Mouse (Mus musculus): ENCODE results near the gene Map3k10. TPM values are rescaled to one million over a fixed set of nuclear protein-coding genes. Genes with fewer than 3 reads are reported as not detected.

Gene Map3k10
- polyA plus RNA-seq, 1 experiment from 2014 or later = 13.0 TPM

DNA sequence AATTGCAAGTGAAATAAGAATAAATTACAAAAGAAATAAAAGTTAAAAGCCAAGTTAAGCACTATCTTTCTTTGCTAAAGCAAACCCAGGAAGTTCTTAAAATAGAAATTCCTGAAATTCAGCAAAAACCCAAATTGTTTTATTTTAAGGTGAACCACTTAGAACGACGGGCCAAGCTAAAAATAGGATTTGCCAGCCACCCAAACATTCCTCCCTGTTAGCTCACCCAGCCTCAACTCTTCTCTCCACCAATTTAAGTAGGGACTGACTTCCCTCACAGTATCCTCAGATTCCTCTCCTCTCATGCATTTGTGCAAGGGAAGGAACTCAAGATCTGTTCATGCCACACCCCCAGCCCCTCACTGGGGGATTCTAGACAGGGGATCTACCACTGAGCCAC, 8.8 kb upstream of the Map3k10 start:
- H3K27me3 ChIP-seq = no peaks in the 10 kb centered on the region
- peaks cover 8% of the 10 kb centered on the region for H3K4me1 ChIP-seq
- 59% methylated on average over 2 of the region's 2 CpGs for WGBS
- no peaks in the 10 kb centered on the region for H3K36me3 ChIP-seq
- no peak overlapping the region for H3K4me2 ChIP-seq
- no peaks in the 10 kb centered on the region for H3K9me3 ChIP-seq
- ATAC-seq (ENCODE audit: insufficient number of reproducible peaks, insufficient read depth, low FRiP score, low TSS enrichment, low read depth) = no peak
- H3K27ac ChIP-seq = no peak overlapping the region
- H3K9ac ChIP-seq = no peak overlapping the region
- no peak overlapping the region for H3K4me3 ChIP-seq

GRCm38 (mm10) chr7:27675222-27675612, 819 bp upstream of the Map3k10 start:
- H3K27me3 ChIP-seq = no peaks in the 10 kb centered on the region
- H3K4me3 ChIP-seq = peak overlapping the region; percentile 93
- WGBS = 26% methylated on average over 14 of the region's 14 CpGs
- H3K9ac ChIP-seq = no peak overlapping the region
- H3K4me2 ChIP-seq = peak overlapping the region; percentile 95
- H3K4me1 ChIP-seq = peaks cover 26% of the 10 kb centered on the region
- H3K36me3 ChIP-seq = peaks cover 18% of the 10 kb centered on the region; the same call in 1 of the 2 replicates
- H3K9me3 ChIP-seq = no peaks in the 10 kb centered on the region
- no peak for ATAC-seq (ENCODE audit: insufficient number of reproducible peaks, insufficient read depth, low FRiP score, low TSS enrichment, low read depth)
- H3K27ac ChIP-seq = no peak overlapping the region

DNA sequence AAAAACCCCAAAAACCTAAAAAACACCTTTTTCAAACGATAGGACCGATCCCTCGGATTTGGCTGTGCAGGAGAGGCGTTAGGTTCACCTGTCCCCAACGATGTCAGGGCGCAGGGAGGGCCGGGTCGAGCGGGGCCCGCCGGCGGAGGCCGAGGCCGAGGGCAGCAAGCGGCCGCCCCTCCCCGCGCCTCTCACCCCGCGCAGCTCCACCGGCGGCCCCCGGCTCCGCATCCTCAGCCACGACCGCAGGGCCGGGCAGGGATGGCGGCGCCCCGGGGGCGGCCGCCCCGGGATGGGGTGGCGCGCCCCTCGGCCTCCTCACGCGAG, 240 bp downstream of the Map3k10 start:
- ATAC-seq (ENCODE audit: insufficient number of reproducible peaks, insufficient read depth, low FRiP score, low TSS enrichment, low read depth) = no peak
- no peaks in the 10 kb centered on the region for H3K27me3 ChIP-seq
- H3K4me3 ChIP-seq = peak overlapping the region; percentile 93
- 1% methylated on average over 36 of the region's 38 CpGs for whole genome bisulfite sequencing
- H3K9me3 ChIP-seq = no peaks in the 10 kb centered on the region
- H3K4me1 ChIP-seq = peaks cover 26% of the 10 kb centered on the region
- H3K27ac ChIP-seq = peak overlapping the region; percentile 94
- H3K9ac ChIP-seq = peak overlapping the region; percentile 90
- peaks cover 22% of the 10 kb centered on the region; the same call in 1 of the 2 replicates for H3K36me3 ChIP-seq
- H3K4me2 ChIP-seq = peak overlapping the region; percentile 95

GRCm38 (mm10) chr7:27673575-27674131, 745 bp downstream of the Map3k10 start:
- peak overlapping the region; percentile 93 for H3K4me3 ChIP-seq
- peaks cover 24% of the 10 kb centered on the region; the same call in 1 of the 2 replicates for H3K36me3 ChIP-seq
- 1% methylated on average over 51 of the region's 52 CpGs for WGBS
- peaks cover 26% of the 10 kb centered on the region for H3K4me1 ChIP-seq
- no peak for ATAC-seq (ENCODE audit: insufficient number of reproducible peaks, insufficient read depth, low FRiP score, low TSS enrichment, low read depth)
- H3K27me3 ChIP-seq = no peaks in the 10 kb centered on the region
- no peak overlapping the region for H3K27ac ChIP-seq
- no peaks in the 10 kb centered on the region for H3K9me3 ChIP-seq
- peak overlapping the region; percentile 95 for H3K4me2 ChIP-seq
- peak overlapping the region; percentile 90 for H3K9ac ChIP-seq

DNA sequence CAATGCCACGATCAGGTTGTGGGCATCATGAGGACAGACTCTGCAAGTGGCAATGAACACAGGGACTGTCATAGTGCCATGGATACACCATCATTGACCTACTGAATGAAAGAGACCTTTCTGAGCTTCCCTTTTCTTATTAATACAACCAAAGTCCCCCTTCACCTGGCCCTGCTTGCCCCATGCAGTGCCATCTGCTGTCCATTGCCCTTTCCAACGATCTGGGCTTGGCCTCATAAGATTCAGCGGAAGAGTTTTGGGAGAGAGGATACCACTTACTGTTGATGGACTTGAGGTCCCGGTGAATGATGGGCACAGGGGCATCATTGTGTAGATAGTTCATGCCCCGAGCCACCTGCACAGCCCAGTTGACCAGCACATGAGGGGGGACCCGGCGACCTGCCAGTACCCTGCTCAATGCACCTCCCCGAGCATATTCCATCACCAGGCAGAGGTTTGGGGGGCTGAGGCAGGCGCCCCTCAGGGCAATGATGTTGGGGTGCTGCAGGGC, 1.3 kb downstream of the Map3k10 start:
- ATAC-seq (ENCODE audit: insufficient number of reproducible peaks, insufficient read depth, low FRiP score, low TSS enrichment, low read depth) = no peak
- 54% methylated on average over 9 of the region's 9 CpGs for WGBS
- H3K4me2 ChIP-seq = peak overlapping the region; percentile 95
- peaks cover 30% of the 10 kb centered on the region for H3K36me3 ChIP-seq
- H3K27me3 ChIP-seq = no peaks in the 10 kb centered on the region
- peaks cover 26% of the 10 kb centered on the region for H3K4me1 ChIP-seq
- peak overlapping the region; percentile 90 for H3K9ac ChIP-seq
- no peaks in the 10 kb centered on the region for H3K9me3 ChIP-seq
- peak overlapping the region; percentile 93 for H3K4me3 ChIP-seq
- no peak overlapping the region for H3K27ac ChIP-seq

DNA sequence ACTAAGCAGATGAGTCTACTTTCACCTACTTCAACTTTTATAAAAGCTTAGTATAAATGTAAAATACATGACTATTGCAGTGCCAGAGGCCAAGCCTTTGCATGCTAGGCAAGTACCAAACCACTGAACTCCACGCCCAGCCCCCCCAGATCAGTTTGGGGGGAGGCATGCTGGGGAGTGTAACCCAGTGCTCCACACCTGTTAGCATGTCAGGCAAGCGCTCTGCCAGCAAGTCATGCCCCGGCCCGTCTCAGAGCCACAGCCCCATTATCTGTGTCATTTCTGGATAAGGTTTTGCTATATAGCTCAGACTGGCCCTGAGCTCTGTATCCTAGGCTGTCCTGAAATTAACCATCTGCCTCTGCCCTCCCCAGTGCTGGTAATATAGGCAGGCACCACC, 12.4 kb downstream of the Map3k10 start:
- 90% methylated on average over 4 of the region's 4 CpGs for WGBS
- ATAC-seq (ENCODE audit: insufficient number of reproducible peaks, insufficient read depth, low FRiP score, low TSS enrichment, low read depth) = no peak
- H3K27ac ChIP-seq = no peak overlapping the region
- H3K9ac ChIP-seq = no peak overlapping the region
- H3K9me3 ChIP-seq = no peaks in the 10 kb centered on the region
- H3K4me2 ChIP-seq = no peak overlapping the region
- no peak overlapping the region for H3K4me3 ChIP-seq
- H3K4me1 ChIP-seq = no peaks in the 10 kb centered on the region
- H3K36me3 ChIP-seq = peaks cover 78% of the 10 kb centered on the region
- H3K27me3 ChIP-seq = peaks cover 25% of the 10 kb centered on the region

DNA sequence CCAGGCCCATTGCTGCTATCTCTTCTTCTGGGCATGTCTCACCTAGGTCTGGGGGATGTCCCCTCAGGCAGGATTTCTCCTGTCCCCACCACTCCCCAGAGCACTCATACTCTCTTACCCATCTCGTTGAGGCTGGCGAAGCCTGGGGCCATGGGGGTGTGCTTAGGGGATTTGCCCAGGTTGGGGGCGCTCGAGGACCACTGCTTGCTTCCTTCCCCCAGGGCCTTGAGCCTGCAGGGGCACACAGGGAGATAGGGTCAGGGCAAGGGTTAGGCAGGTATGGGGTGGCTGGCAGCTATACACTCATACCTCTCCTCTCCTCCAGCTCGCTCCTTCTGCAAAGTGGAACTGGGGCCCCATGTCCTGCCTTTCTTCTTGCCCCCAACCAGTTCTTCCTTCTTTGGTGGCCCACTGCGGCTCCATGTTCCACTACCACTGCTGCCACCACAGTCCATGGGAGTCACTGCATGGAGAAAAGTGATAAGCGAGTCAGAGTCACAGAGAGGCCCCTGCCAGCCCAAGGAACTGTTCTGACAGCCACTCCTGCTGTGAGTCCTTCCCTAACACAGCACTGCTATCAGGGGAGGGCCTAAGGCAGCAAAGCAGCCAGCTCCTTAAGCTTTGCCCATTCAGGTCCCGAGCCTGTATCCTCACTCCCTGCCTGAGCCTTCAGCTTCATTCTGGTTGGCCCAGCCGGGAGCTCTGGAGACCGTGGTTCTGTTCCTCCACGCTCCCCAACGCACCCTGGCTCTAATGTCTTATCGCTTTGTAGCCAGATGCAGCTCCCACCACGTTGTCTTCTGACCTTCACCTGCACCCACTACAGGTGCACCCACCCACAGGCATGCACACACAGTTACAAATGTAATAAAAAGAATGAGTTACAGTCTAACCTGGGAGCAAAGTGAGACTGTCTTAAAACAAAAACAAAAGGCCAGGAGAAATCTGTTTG, 15.4 kb downstream of the Map3k10 start:
- peaks cover 68% of the 10 kb centered on the region for H3K36me3 ChIP-seq

GRCm38 (mm10) chr7:27657824-27658395, 16.5 kb downstream of the Map3k10 start:
- Histone ChIP-seq H3K9me3 (no peaks in the 10 kb centered on the region), H3K4me1 (peaks cover 5% of the 10 kb centered on the region), H3K36me3 (peaks cover 63% of the 10 kb centered on the region), H3K27ac (no peak overlapping the region), H3K4me2 (no peak overlapping the region), H3K4me3 (no peak overlapping the region), H3K9ac (no peak overlapping the region), H3K27me3 (peaks cover 62% of the 10 kb centered on the region)
- WGBS = 31% methylated on average over 53 of the region's 53 CpGs
- no peak for ATAC-seq (ENCODE audit: insufficient number of reproducible peaks, insufficient read depth, low FRiP score, low TSS enrichment, low read depth)

More for the DNA sequence above, 15.4 kb downstream of the Map3k10 start:
- 61% methylated on average over 14 of the region's 14 CpGs for WGBS
- Histone ChIP-seq H3K27me3 (peaks cover 51% of the 10 kb centered on the region), H3K9ac (no peak overlapping the region), H3K4me2 (no peak overlapping the region), H3K4me3 (no peak overlapping the region), H3K27ac (no peak overlapping the region), H3K4me1 (peaks cover 3% of the 10 kb centered on the region), H3K9me3 (no peaks in the 10 kb centered on the region)
- ATAC-seq (ENCODE audit: insufficient number of reproducible peaks, insufficient read depth, low FRiP score, low TSS enrichment, low read depth) = no peak

DNA sequence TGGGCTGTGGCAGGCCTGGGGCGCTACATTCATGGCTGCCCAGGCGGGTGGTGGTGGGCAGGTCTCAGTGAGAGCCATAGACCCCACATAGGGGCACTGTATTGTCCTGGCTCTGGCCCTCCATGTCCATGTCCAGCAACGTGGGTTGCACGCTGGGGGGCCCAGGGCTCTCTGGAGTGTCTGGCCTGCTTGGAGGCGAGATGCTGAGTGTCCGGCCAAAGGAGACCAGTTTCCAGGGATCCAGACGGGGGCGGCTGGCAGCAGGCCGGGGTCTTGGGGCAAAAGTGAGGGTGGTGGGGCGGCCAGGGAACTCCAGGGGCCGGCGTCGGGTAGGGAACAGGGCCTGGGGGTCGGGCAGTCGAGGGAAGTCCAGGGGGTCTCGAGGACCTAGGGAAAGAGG, 17.8 kb downstream of the Map3k10 start:
- Histone ChIP-seq H3K9me3 (no peaks in the 10 kb centered on the region), H3K4me1 (peaks cover 5% of the 10 kb centered on the region), H3K36me3 (peaks cover 54% of the 10 kb centered on the region), H3K27ac (no peak overlapping the region), H3K4me2 (no peak overlapping the region), H3K9ac (no peak overlapping the region), H3K4me3 (no peak overlapping the region), H3K27me3 (peaks cover 70% of the 10 kb centered on the region)
- WGBS = 88% methylated on average over 16 of the region's 16 CpGs
- no peak for ATAC-seq (ENCODE audit: insufficient number of reproducible peaks, insufficient read depth, low FRiP score, low TSS enrichment, low read depth)

DNA sequence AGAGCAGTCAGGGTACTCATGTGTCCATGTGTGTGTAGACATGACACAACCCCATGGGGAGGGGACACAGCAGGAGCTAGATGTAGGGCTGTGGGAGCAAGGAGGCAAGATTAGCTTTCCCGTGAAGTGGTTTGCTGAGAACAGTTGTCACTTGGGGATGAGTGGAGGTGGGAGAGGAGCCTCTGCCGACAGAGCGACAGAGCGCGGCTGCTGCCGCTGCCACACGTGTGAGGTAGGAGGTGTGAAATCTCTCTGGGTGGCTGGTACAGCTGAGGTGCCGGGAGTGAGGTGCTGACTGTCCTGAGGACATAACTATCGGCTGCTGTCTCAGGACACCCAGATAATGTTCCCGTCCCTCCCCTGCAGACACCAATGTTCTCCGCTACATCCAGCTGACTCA, 18.9 kb downstream of the Map3k10 start:
- Histone ChIP-seq H3K36me3 (peaks cover 44% of the 10 kb centered on the region), H3K4me1 (peaks cover 5% of the 10 kb centered on the region), H3K27ac (no peak overlapping the region), H3K9ac (no peak overlapping the region), H3K9me3 (no peaks in the 10 kb centered on the region), H3K4me3 (no peak overlapping the region), H3K4me2 (no peak overlapping the region), H3K27me3 (peaks cover 70% of the 10 kb centered on the region)
- no peak for ATAC-seq (ENCODE audit: insufficient number of reproducible peaks, insufficient read depth, low FRiP score, low TSS enrichment, low read depth)
- 81% methylated on average over 11 of the region's 11 CpGs for WGBS

DNA sequence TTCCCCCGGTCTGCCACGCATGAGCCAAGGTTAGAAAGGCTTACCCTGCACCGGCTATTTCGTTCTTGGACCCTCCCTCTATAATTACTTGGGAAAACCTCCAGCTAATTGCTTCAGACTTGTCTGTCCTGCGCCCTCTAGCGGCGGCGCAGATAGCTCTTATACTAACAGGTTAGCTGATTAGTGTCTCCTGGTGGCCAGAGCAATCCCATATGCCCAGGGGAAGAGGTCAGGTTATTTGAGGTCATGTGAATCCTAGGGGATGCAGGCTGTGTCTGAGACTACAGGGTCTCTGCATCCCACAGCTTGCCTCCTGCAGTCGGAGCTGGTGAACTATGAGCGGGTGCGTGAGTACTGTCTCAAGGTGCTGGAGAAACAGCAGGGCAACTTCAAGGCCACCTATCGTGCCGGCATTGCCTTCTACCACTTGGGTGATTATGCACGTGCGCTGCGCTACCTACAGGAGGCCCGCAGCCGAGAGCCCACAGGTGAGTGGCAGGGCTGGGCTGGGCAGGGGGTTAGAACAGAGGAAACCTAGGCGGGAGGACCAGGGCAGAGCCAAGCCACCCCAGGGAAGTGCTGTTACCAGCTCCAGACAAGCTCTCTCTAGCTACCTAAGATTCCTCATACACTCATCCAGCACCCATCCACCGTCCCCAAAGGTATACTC, 19.7 kb downstream of the Map3k10 start:
- Histone ChIP-seq H3K27me3 (peaks cover 70% of the 10 kb centered on the region), H3K9ac (no peak overlapping the region), H3K9me3 (no peaks in the 10 kb centered on the region), H3K4me2 (no peak overlapping the region), H3K4me3 (no peak overlapping the region), H3K27ac (no peak overlapping the region), H3K36me3 (peaks cover 42% of the 10 kb centered on the region), H3K4me1 (peaks cover 5% of the 10 kb centered on the region)
- WGBS = 63% methylated on average over 20 of the region's 20 CpGs
- no peak for ATAC-seq (ENCODE audit: insufficient number of reproducible peaks, insufficient read depth, low FRiP score, low TSS enrichment, low read depth)

Data from embryonic facial prominence, embryonic 13.5 days (tissue).